Comparison of ENCODE assay signal across 22 mouse cellular contexts in genomic region chr4:51671516-51671915, GRCm38 (mm10).
A peak's percentile ranks its signal among the peaks of the same experiment; 100 is the strongest.
DNase-seq lines count a peak whose midpoint lies in the region; ATAC-seq lines count a peak whose summit lies in the region.
"Had no signal": no experiment of that assay in that cellular context is flagged by ENCODE, and none has a peak within 500 bp of the region (broad histone marks: within the 10 kb centered on the region; RNA-seq: fewer than 3 reads in every experiment).

No protein-coding gene starts in this region.

- H3K4me1 ChIP-seq in midbrain, embryonic 14.5 days (ENCODE audit: control insufficient read depth, insufficient read depth, low read length): no peaks in the 10 kb centered on the region
- H3K4me1 ChIP-seq in midbrain, embryonic 15.5 days: no peaks in the 10 kb centered on the region
- H3K4me1 ChIP-seq: forebrain, embryonic 12.5 days; kidney, embryonic 15.5 days; limb, embryonic 12.5 days; liver, embryonic 12.5 days had no signal

- H3K9me3 ChIP-seq in midbrain, embryonic 14.5 days (ENCODE audit: control insufficient read depth, low read length): no peaks in the 10 kb centered on the region
- no peaks in the 10 kb centered on the region for H3K9me3 ChIP-seq in midbrain, embryonic 15.5 days
- H3K9me3 ChIP-seq: forebrain, embryonic 12.5 days; kidney, embryonic 15.5 days; limb, embryonic 12.5 days; liver, embryonic 12.5 days had no signal

- H3K36me3 ChIP-seq in midbrain, embryonic 14.5 days (ENCODE audit: control insufficient read depth, insufficient read depth, low read length): no peaks in the 10 kb centered on the region
- no peaks in the 10 kb centered on the region for H3K36me3 ChIP-seq in midbrain, embryonic 15.5 days (replicated peaks)
- H3K36me3 ChIP-seq: forebrain, embryonic 12.5 days; kidney, embryonic 15.5 days; limb, embryonic 12.5 days; liver, embryonic 12.5 days had no signal

- no peak overlapping the region for H3K9ac ChIP-seq in midbrain, embryonic 14.5 days (replicated peaks; ENCODE audit: low read length)
- no peak overlapping the region for H3K9ac ChIP-seq in midbrain, embryonic 15.5 days
- H3K9ac ChIP-seq: forebrain, embryonic 12.5 days; kidney, embryonic 15.5 days; limb, embryonic 12.5 days; liver, embryonic 12.5 days; lung, embryonic 14.5 days had no signal

- no peak overlapping the region for H3K4me3 ChIP-seq in midbrain, embryonic 14.5 days (replicated peaks; ENCODE audit: low read depth, low read length)
- H3K4me3 ChIP-seq in midbrain, embryonic 15.5 days: no peak overlapping the region
- H3K4me3 ChIP-seq: forebrain, embryonic 12.5 days; heart, adult 2 months; kidney, embryonic 15.5 days; limb, embryonic 12.5 days; liver, embryonic 12.5 days had no signal

- H3K27me3 ChIP-seq in midbrain, embryonic 14.5 days (ENCODE audit: control insufficient read depth, insufficient read depth, low read length): no peaks in the 10 kb centered on the region
- no peaks in the 10 kb centered on the region for H3K27me3 ChIP-seq in midbrain, embryonic 15.5 days (replicated peaks)
- H3K27me3 ChIP-seq: forebrain, embryonic 12.5 days; kidney, embryonic 15.5 days; limb, embryonic 12.5 days; liver, embryonic 12.5 days had no signal

- intact Hi-C loops in heart, postnatal 14 days (cut with DNase I): no loop called here

- 91% methylated on average over 2 of the region's 2 CpGs for whole genome bisulfite sequencing in midbrain, embryonic 14.5 days
- whole genome bisulfite sequencing in midbrain, embryonic 15.5 days: 77% methylated on average over 2 of the region's 2 CpGs

- no peak for ATAC-seq in midbrain, embryonic 14.5 days (ENCODE audit: low FRiP score, low TSS enrichment)
- no peak for ATAC-seq in midbrain, embryonic 15.5 days (replicated peaks)
- ATAC-seq: activated CD4-positive, CD25-positive, alpha-beta regulatory T cell, adult 4 months; CD4-positive, CD25-positive, alpha-beta regulatory T cell, adult 4 months; liver, embryonic 12.5 days had no signal

- H3K4me2 ChIP-seq in midbrain, embryonic 14.5 days (ENCODE audit: low read length): no peak overlapping the region
- no peak overlapping the region for H3K4me2 ChIP-seq in midbrain, embryonic 15.5 days
- H3K4me2 ChIP-seq: forebrain, embryonic 12.5 days; kidney, embryonic 15.5 days; limb, embryonic 12.5 days; liver, embryonic 12.5 days; lung, embryonic 14.5 days had no signal

- DNase-seq in cerebellum, postnatal 14 days: peak; percentile 36
- DNase-seq in cerebellum, postnatal 4 days (ENCODE audit: low spot score in 2 of 2): no peak
- peak; percentile 6 for DNase-seq in midbrain, embryonic 14.5 days
- DNase-seq in layer of hippocampus, postnatal 10 days (ENCODE audit: low spot score in 2 of 2): peak; percentile 38 to 57
- peak; percentile 40 for DNase-seq in telencephalon, adult 2 months (ENCODE audit: low read depth, low spot score)
- no peak for DNase-seq in heart, adult 9 months (ENCODE audit: low spot score in 2 of 2)
- no peak for DNase-seq in heart, postnatal 14 days
- DNase-seq: adrenal gland, postnatal 10 days; cerebellum, adult 11 months; gastrocnemius, postnatal 25 days; heart, adult 2 months; lung, embryonic 14.5 days; lung, postnatal 36 days; spleen, adult 18-20 months; thymus, adult 2 months had no signal

- no peak overlapping the region for H3K27ac ChIP-seq in midbrain, embryonic 14.5 days (replicated peaks; ENCODE audit: low read depth, low read length)
- no peak overlapping the region for H3K27ac ChIP-seq in midbrain, embryonic 15.5 days
- H3K27ac ChIP-seq: forebrain, embryonic 12.5 days; heart, adult 2 months; kidney, embryonic 15.5 days; limb, embryonic 12.5 days; liver, embryonic 12.5 days had no signal

Comparison
In these comparisons a context has a peak if more than half of its experiments do, and no peak if none do; other contexts are left out.
1. DNase-seq: peak in cerebellum, postnatal 14 days (2 of 2), midbrain, embryonic 14.5 days (single experiment), layer of hippocampus, postnatal 10 days (2 of 2) and telencephalon, adult 2 months (single experiment); none in cerebellum, postnatal 4 days (0 of 2), heart, adult 9 months (0 of 2) and heart, postnatal 14 days (0 of 2).